Mouse (Mus musculus): ENCODE data around the gene Rdh11. TPM values are rescaled to one million over a fixed set of nuclear protein-coding genes. Genes with fewer than 3 reads are reported as not detected.
A peak's percentile ranks its signal among the peaks of the same experiment; 100 is the strongest.

Gene Rdh11
- polyA plus RNA-seq, 1 experiment from 2014 or later, result 25.4 TPM

GRCm38 (mm10) chr12:79135105-79135504, 57.0 kb downstream of the Rdh11 start:
- H3K4me2 ChIP-seq (ENCODE audit: low read depth, low read length, severe bottlenecking), result no peak overlapping the region
- WGBS, result 45% methylated on average over 4 of the region's 4 CpGs
- H3K9me3 ChIP-seq (ENCODE audit: control insufficient read depth, low read length), result no peaks in the 10 kb centered on the region
- H3K4me1 ChIP-seq (replicated peaks; ENCODE audit: control insufficient read depth, insufficient read depth, low read length), result peaks cover 3% of the 10 kb centered on the region; the same call in 1 of the 2 replicates
- H3K27ac ChIP-seq (ENCODE audit: low read depth, low read length), result no peak overlapping the region
- no peaks in the 10 kb centered on the region for H3K36me3 ChIP-seq (ENCODE audit: control insufficient read depth, insufficient read depth, low read length)
- no peak overlapping the region for H3K4me3 ChIP-seq (ENCODE audit: low read depth, low read length)
- no peak for ATAC-seq (replicated peaks; ENCODE audit: low FRiP score)
- H3K27me3 ChIP-seq (ENCODE audit: control insufficient read depth, insufficient read depth, low read length), result peaks cover 28% of the 10 kb centered on the region
- DNase-seq (ENCODE audit: low spot score), result no peak
- no peak overlapping the region for H3K9ac ChIP-seq (ENCODE audit: low read length)

- Histone ChIP-seq H3K27ac (ENCODE audit: low read depth, low read length) (no peak overlapping the region), H3K4me3 (ENCODE audit: low read depth, low read length) (no peak overlapping the region), H3K4me1 (replicated peaks; ENCODE audit: control insufficient read depth, insufficient read depth, low read length) (peaks cover 3% of the 10 kb centered on the region; the same call in 1 of the 2 replicates), H3K27me3 (ENCODE audit: control insufficient read depth, insufficient read depth, low read length) (peaks cover 29% of the 10 kb centered on the region), H3K9me3 (ENCODE audit: control insufficient read depth, low read length) (no peaks in the 10 kb centered on the region), H3K9ac (ENCODE audit: low read length) (no peak overlapping the region), H3K36me3 (ENCODE audit: control insufficient read depth, insufficient read depth, low read length) (no peaks in the 10 kb centered on the region), H3K4me2 (ENCODE audit: low read depth, low read length, severe bottlenecking) (no peak overlapping the region)
- DNase-seq (ENCODE audit: low spot score), result no peak
- WGBS, result 38% methylated on average over 8 of the region's 8 CpGs
- ATAC-seq (replicated peaks; ENCODE audit: low FRiP score), result no peak
Observed at GRCm38 (mm10) chr12:79134676-79135075, 57.4 kb downstream of the Rdh11 start.

GRCm38 (mm10) chr12:79131706-79132460, 60.2 kb downstream of the Rdh11 start:
- ATAC-seq (replicated peaks; ENCODE audit: low FRiP score), result no peak
- no peak overlapping the region; the same call in 1 of the 2 replicates for H3K9ac ChIP-seq (ENCODE audit: low read length)

GRCm38 (mm10) chr12:79131178-79131675, 60.9 kb downstream of the Rdh11 start:
- Histone ChIP-seq H3K4me3 (ENCODE audit: low read depth, low read length) (peak overlapping the region; percentile 42), H3K9ac (ENCODE audit: low read length) (peak overlapping the region; percentile 43), H3K4me1 (replicated peaks; ENCODE audit: control insufficient read depth, insufficient read depth, low read length) (peaks cover 3% of the 10 kb centered on the region; the same call in 1 of the 2 replicates), H3K27ac (ENCODE audit: low read depth, low read length) (no peak overlapping the region), H3K27me3 (ENCODE audit: control insufficient read depth, insufficient read depth, low read length) (peaks cover 32% of the 10 kb centered on the region), H3K4me2 (ENCODE audit: low read depth, low read length, severe bottlenecking) (peak overlapping the region; percentile 88), H3K36me3 (ENCODE audit: control insufficient read depth, insufficient read depth, low read length) (no peaks in the 10 kb centered on the region), H3K9me3 (ENCODE audit: control insufficient read depth, low read length) (no peaks in the 10 kb centered on the region)
- no peak; the same call in 1 of the 2 replicates for ATAC-seq (replicated peaks; ENCODE audit: low FRiP score)
- WGBS, result under 1% methylated on average over 22 of the region's 22 CpGs
- no peak for DNase-seq (ENCODE audit: low spot score)

More at GRCm38 (mm10) chr12:79131706-79132460, 60.2 kb downstream of the Rdh11 start:
- 28% methylated on average over 5 of the region's 5 CpGs for WGBS
- Histone ChIP-seq H3K36me3 (ENCODE audit: control insufficient read depth, insufficient read depth, low read length) (no peaks in the 10 kb centered on the region), H3K27me3 (ENCODE audit: control insufficient read depth, insufficient read depth, low read length) (peaks cover 32% of the 10 kb centered on the region), H3K4me2 (ENCODE audit: low read depth, low read length, severe bottlenecking) (peak overlapping the region; percentile 88; the same call in 1 of the 2 replicates), H3K9me3 (ENCODE audit: control insufficient read depth, low read length) (no peaks in the 10 kb centered on the region), H3K4me3 (ENCODE audit: low read depth, low read length) (peak overlapping the region; percentile 42; the same call in 1 of the 2 replicates), H3K4me1 (replicated peaks; ENCODE audit: control insufficient read depth, insufficient read depth, low read length) (peaks cover 3% of the 10 kb centered on the region; the same call in 1 of the 2 replicates), H3K27ac (ENCODE audit: low read depth, low read length) (no peak overlapping the region)
- no peak for DNase-seq (ENCODE audit: low spot score)

GRCm38 (mm10) chr12:79130299-79131177, 61.6 kb downstream of the Rdh11 start, which contains the start of gene Arg2:
Arg2 (plus strand) TSS chr12:79130777.
- Histone ChIP-seq H3K4me3 (ENCODE audit: low read depth, low read length) (peak within 1 kb of the TSS; percentile 42), H3K27ac (ENCODE audit: low read depth, low read length) (no peak within 1 kb of the TSS), H3K4me2 (ENCODE audit: low read depth, low read length, severe bottlenecking) (peak within 1 kb of the TSS; percentile 88), H3K9me3 (ENCODE audit: control insufficient read depth, low read length) (no peaks in the 10 kb centered on the region), H3K27me3 (ENCODE audit: control insufficient read depth, insufficient read depth, low read length) (peaks cover 32% of the 10 kb centered on the region), H3K4me1 (replicated peaks; ENCODE audit: control insufficient read depth, insufficient read depth, low read length) (peaks cover 3% of the 10 kb centered on the region; the same call in 1 of the 2 replicates), H3K36me3 (ENCODE audit: control insufficient read depth, insufficient read depth, low read length) (no peaks in the 10 kb centered on the region), H3K9ac (ENCODE audit: low read length) (peak within 1 kb of the TSS; percentile 43)
- WGBS, result under 1% methylated on average over 47 of the region's 47 CpGs
- DNase-seq (ENCODE audit: low spot score) (peak; percentile 87), ATAC-seq (replicated peaks; ENCODE audit: low FRiP score) (peak; percentile 91)

Other genes with a start within 250 kb of the Rdh11 start
- 7.3 and 7.9 TPM in 2 replicates for gene Tmem229b, start 184.7 kb downstream of the Rdh11 start, polyA plus RNA-seq (2014; fragmentation: Nextera tagmentation; extraction: Ambion mirVana)
- gene Plekhh1, start 163.1 kb downstream of the Rdh11 start, polyA plus RNA-seq (2014; fragmentation: Nextera tagmentation; extraction: Ambion mirVana), result 6.9 and 8.4 TPM in 2 replicates
- gene Pigh, start 102.6 kb downstream of the Rdh11 start, polyA plus RNA-seq (2014; fragmentation: Nextera tagmentation; extraction: Ambion mirVana), result 29.9 and 30.0 TPM in 2 replicates
- gene Arg2, start 61.5 kb downstream of the Rdh11 start, polyA plus RNA-seq (2014; fragmentation: Nextera tagmentation; extraction: Ambion mirVana), result 4.5 and 4.9 TPM in 2 replicates
- 88.3 and 97.8 TPM in 2 replicates for gene Vti1b, start 19.6 kb downstream of the Rdh11 start, polyA plus RNA-seq (2014; fragmentation: Nextera tagmentation; extraction: Ambion mirVana)
- gene Rdh12, start 16.6 kb upstream of the Rdh11 start, polyA plus RNA-seq (2014; fragmentation: Nextera tagmentation; extraction: Ambion mirVana), result 0.85 and 1.8 TPM in 2 replicates
- gene Zfyve26, start 104.0 kb upstream of the Rdh11 start, polyA plus RNA-seq (2014; fragmentation: Nextera tagmentation; extraction: Ambion mirVana), result 16.1 and 18.0 TPM in 2 replicates
- gene Rad51b, start 105.0 kb upstream of the Rdh11 start, polyA plus RNA-seq (2014; fragmentation: Nextera tagmentation; extraction: Ambion mirVana), result 8.0 and 8.1 TPM in 2 replicates

All from forebrain, embryonic 11.5 days (tissue).